Mouse (Mus musculus): ENCODE measurements around the gene Tspo.
A peak's percentile ranks its signal among the peaks of the same experiment; 100 is the strongest.

Gene Tspo

DNA sequence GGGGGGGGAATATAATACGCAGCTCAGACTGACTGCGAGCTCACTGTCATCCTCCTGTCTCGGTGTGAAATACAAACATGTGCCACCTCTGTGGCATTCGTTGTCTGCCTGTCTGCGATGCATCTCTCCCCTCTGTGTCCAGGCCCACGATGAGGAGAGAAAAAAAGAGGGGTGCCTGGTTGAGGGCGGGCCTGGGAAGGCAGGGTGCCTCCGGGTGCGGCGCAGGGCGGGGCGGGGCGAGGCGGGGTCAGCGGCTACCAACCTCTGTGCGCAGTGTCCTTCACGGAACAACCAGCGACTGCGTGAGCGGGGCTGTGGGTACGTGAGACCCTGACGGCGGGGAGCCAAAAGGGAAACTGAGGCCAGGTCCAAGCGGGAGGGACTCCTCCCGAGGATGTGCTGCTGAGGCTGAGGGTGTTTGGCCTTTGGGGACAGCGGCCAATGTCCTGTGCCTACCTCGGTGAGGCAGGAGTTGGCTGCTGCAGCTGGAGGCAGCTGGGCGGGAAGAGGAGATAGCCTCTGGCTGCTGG lies at the start of gene Tspo, which contains the start of gene Mcat:
Gene Tspo (plus strand): TSS at position 266 of the 530 bp plus-strand sequence.
Gene Mcat (minus strand): TSS at position 461 of the 530 bp plus-strand sequence.
- no peak for DNase-seq

DNA sequence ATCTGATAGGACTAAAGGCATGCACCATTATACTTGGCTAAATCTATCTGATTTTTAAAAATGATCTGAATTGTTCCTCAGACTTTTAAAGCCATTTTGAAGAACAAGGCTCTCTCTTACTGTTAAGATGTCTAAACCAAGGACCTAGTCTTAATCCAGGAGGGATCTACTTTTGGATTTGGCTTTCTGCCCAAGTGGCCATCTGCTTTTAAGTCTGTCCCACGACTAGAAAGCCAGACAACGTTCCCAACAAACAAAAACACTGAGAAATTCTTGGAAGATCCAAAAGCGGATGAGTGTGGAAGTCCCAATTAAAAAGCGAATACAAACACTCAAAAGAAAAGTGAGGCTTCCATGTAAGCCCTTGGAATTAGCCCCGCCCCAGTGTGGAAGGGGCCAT lies 48.4 kb upstream of the Tspo start:
- DNase-seq = no peak

GRCm38 (mm10) chr15:83518215-83519048 lies 45.0 kb upstream of the Tspo start:
- DNase-seq = peak; percentile 30

DNA sequence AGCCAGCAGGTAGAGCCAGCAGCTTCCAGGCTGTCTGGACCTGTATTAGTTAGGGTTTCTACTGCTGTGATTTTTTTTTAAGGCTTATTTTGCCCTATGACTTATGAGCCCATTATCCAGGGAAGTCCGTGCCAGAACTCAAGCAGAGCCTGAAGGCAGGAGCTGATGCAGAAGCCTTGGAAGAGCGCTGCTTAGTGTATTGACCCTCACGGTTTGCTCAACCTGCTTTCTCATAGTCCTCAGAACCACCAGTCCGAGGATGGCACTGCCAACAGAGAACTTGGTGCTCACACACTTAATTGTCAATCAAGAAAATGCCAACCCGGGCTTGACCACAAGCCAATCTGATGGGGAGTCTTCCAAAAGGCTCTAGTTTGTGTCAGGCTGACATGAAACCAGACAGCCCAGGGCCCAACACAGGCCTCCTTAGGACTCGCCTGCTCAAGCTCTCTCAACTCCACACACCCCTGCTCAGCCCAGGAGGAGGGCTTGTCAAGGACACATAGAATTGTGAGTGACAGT lies 42.5 kb upstream of the Tspo start:
- DNase-seq = no peak

DNA sequence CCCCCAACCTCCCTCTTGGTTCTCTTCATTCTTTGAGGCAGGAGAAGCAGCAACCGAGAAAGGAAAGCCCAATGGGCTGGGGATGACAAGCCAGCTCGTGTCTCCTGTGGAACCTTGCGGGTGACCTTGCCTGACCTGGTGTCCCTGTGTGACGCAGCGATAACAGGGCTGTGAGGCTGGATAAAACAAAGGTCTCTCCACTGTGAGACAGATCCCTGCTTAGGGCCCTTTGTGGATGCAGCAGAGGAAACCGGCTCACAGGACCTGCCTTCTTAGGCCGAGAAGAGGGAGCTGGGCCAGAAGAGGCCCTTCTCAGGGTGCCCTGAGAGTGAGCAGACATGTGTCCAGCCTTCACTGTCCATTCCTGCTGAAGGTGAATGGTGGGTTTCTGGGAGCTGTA lies 40.2 kb upstream of the Tspo start:
- DNase-seq = no peak

DNA sequence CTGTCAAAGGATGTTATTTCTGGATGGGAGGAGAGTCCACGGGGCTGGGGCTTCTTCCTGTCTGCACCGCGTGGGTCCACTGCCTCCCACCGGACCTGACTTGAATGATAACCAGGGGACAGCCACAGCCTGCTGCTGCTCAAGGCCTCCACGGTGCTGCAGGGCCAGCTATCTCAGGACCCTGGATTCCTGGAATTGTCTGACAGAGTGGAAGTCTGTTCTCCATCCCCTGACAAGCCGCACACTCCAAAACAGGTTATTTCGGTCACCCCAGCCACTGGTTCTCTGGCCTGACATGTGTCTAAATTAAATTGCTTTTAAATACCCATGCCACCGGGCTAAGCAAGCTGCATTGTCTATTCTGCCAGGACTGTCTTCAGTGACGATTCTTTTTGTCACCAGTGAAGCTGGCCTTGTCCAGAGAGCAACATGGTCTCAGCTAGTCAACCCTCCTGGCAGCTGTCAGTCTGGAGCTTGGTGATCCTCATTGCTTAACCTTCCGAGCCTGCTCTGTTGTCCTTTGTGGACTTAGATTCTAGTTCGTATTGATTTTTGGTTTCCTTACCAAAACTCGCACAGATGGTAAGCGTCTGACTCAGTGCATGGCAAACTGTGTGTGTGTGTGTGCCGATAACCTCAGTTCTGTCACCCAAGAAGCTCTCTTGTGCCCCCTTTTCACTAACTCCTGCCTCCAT lies 39.6 kb upstream of the Tspo start:
- DNase-seq = no peak

- no peak for DNase-seq
These were observed 39.1 kb upstream of the Tspo start for GRCm38 (mm10) chr15:83524333-83524729.

DNA sequence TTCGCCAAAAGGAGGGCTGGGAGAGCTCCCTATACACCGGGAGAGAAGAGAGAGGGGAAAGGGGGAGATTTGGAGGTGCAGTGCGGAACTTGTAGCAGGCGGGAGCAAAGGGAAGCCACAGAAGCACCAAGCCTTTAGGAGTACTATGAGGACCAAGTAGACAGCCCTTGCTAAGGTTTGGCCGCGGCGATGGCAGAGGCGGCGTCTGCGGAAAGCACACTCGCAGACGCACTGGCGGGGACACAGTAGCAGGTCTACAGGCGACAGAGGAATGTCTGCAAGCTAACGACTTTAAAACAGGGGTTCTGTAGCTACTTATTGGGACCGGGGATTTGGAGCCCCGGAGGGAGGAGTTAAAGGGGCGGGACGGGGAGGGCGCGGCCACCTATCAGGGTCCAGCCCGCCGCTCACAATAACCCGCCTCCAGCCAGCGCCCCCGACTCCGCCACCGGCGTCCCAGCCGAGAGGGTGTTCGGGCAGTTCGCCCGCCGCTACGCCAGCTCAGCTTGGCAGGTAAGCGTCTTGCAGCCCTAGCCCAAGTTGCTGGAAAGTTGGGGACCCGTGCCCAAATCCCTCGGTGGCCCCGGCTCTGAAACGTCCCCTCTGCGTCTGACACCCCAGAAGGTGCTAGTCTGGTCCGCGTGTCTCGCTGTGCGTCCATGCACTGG lies 36.8 kb upstream of the Tspo start, which contains the start of gene Bik:
Gene Bik (plus strand): TSS at position 439 of the 668 bp plus-strand sequence.
- no peak for DNase-seq

GRCm38 (mm10) chr15:83527092-83527437 lies 36.3 kb upstream of the Tspo start:
- no peak for DNase-seq

DNA sequence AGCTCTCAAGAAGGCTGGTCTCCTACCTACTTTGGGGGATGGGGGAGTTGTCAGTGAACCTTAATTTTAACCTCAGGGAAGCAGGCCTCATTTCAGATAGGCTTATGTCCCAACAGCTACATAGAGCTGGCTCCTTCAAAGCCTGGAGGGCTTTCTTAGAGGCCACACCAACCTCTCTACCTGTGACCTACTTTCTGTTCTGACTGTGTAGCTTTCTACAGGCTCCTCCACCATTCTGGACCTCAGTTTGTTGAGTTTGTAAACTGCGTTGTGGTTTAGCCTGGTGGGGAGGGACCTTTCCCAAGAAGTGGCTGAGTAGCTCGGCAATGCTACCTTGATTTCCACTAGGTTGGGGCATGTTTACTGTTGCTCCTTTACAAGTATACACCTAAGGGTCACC lies 35.6 kb upstream of the Tspo start:
- DNase-seq = no peak

- no peak for DNase-seq
These were observed 34.5 kb upstream of the Tspo start for GRCm38 (mm10) chr15:83528892-83529291.

DNA sequence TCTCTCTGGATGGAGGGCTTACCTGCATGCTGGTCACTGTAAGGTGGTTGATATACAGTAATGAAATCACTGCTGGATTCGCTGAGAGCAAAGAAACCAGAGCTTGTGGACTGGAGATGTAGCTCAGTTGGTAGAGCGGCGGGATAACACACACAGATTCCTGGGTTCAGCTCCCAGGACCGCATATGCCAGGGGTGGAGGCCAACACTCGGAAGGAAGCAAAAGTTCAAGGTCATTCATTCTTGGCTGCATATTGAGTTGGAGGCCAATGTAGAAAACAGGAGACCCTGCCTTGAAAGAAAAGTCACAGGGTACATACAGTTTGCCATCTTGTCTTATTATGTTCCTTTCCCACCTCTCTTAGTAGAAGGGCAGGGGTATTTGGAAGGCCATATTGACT lies 33.6 kb upstream of the Tspo start:
- DNase-seq = no peak

DNA sequence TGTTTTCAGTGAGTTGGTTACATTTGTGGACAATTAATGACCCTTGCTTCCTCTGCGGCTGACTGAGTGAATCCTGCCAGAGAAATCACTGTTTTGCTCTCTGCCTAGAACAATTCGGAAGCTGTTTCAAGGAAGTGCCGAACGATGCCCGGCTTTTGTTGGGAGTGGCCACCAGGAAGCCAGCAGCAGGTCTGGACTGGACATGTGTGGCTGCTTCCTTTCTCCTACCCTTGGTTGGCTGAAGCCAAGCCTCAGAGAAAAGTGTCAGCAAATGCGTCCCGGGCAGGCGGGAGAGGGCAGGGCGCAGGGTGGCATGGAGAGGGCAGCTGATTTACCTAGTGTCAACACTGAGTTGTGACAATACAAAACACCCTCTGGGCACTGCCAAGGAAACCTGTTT lies 33.2 kb upstream of the Tspo start:
- DNase-seq = no peak

- no peak for DNase-seq
These were observed 32.7 kb upstream of the Tspo start for GRCm38 (mm10) chr15:83530688-83531087.

GRCm38 (mm10) chr15:83531961-83532469 lies 31.4 kb upstream of the Tspo start:
- no peak for DNase-seq

DNA sequence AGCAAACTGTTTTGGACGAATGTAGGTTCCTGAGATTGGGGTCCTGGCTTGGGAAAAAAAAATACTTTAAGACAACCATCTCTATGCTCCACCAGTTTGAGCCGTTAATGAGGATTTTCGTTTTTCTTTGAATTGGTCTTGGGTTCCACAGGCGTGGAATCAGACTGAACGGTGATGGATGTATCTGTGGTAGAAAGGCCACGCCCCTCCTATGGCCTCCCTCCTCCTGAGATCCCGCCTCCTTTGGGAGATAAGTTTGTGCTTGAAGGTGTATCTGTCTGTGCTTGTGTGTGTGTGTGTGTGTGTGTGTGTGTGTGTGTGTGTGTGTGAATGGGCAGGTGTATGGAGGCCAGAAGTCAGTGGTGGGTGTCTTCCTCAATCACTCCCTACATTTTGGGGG lies 30.8 kb upstream of the Tspo start:
- DNase-seq = no peak

DNA sequence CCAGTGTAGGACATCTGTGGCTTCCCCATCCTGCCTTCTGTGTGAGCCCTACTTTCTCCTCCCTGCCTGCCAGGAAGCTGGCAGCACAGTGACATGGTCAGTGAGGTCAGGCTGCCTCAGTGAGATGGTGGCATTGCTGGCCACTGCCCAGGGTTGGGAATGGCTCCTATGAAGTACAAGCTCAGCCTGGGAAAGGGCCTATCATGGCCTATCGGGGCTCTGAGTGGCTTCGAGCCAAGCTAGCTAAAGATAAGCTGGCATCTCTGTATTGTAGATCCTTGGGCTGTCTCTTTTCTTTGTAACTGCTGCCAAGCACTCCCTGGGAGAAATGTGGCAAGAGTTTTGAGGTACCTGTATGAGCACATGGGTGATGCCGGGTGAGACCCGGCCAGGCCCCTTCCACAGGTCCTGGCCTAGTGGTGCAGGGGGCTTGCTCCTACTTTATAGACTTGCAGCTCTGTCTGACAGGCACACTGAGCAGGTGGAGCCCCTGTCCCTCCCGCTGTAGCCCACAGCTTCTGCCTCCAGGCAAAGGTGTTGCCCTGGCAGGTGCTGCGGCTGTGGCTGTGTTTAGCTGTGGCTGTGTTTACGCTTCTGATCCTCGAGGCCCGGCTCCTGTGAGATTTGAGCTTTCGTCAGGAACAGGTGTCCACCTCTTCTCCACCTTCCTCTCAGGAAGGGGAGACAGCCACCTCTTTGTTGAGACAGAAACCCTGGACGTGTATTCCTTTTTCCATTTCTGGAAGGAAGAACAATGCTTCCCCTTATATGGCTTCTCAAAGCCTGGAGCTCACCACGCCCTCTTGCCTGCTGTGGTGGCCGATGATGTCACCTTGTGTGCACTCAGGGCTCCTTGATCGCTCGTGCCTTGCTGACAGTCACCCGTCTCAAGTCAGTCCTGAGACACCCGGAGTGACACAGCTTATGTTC lies 28.2 kb upstream of the Tspo start:
- no peak for DNase-seq

DNA sequence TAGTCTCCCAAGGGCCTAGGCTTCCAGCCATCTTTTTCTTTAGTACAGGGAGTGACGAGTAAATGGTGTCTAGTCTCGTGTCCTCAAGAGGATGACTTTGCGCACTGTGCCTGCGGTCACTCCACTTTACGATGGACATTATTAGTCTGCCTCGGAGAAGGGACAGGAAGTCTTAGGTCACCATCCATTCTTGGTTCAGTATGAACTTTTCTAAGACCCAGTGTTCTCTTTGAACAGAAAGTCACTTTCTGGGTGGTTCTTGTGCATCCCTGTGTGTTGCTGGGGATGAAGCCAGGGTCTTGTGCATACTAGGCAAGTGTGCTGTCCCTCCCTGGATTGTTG lies 27.5 kb upstream of the Tspo start:
- DNase-seq = no peak

- DNase-seq = no peak
These were observed 24.5 kb upstream of the Tspo start for GRCm38 (mm10) chr15:83538855-83539254.

GRCm38 (mm10) chr15:83539905-83540304 lies 23.5 kb upstream of the Tspo start:
- no peak for DNase-seq

DNA sequence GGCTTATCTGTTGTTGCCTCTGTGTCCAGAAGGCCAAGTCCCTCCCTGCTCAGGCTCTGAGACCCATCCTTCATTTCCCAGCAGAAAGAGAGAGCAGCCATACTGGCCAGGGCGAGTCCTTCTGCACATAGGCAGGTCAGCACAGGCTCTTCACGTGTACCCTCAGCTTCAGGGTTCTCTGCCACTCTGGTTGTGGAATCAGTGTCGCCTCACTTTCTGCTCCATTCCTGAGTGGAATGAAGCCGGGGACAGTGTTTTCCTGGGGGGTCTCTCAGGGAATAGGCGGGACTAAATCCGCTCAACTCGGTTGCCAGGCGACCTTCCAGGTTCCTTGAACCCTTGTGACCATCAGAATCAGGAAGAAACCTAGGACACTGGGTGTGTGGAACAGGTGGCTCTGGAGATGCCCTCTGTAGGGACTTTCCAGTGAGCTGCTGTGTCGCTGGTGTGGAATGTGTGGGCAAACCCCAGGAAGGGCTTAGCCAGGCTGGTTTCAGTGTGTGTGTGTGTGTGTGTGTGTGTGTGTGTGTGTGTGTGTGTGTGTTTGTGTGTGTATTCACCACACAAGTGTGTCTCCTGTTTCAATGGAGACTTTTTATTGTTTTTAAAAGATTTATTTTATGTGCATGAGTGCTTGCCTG lies 21.6 kb upstream of the Tspo start:
- no peak for DNase-seq

DNA sequence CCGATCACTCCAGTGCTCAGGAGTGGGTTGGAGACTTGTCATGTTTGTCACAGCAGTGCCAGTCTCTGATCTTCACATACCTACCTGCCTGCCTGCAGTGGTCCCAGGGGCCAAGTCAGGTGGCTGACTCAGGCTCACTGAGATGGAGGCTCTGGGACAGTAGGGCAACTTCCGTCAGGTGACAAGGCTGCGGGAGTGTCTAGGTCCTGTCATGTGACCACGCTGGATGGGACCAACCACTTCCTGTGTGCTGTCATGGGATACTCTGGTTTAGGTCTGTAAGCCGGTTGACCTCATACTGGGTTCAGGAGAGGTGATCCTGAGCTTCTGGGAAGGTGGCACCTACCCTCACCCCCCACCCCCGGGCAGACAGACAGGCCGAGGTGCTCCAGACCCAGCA lies 17.4 kb upstream of the Tspo start:
- DNase-seq = no peak

Data from cerebellum, adult 11 months (tissue).